Mouse (Mus musculus): ENCODE measurements around the gene Ntng1. TPM values are rescaled to one million over a fixed set of nuclear protein-coding genes. Genes with fewer than 3 reads are reported as not detected.

The Ntng1 gene
- polyA plus RNA-seq, 1 experiment from 2014 or later, result 0.11 TPM

DNA sequence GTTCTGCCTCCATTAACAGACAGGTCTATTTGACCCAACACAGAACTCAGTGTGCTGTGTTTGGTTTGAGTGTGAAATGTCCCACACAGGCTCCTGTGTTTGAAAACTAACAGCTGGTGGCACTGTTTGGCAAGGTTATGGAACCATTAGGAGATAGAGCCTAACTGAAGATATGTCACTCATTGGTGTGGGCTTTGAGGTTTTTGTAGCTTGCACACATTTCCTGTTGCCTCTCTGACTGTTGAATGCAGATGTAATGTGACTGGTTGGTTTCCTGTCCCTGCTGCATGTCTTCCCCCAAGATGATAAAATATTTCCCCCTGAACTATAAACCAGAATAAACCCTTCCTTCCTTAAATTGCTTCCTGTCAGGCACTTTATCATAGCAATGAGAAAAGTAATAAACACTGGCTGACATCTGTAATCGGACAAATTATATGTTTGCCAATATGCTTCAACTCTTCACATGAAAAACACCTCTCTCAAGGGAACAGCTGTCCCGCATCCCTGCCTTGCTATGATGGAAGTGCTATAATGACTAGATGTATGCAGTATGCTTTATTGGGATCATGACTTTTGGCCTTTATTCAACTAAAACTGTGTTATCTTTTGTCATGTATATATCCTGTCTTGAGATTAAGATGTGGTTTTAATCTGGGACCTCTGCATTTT is 320.9 kb downstream of the Ntng1 start:
- no peak overlapping the region for H3K4me2 ChIP-seq
- H3K27ac ChIP-seq, result no peak overlapping the region
- H3K9ac ChIP-seq, result no peak overlapping the region
- 66% methylated on average over 2 of the region's 2 CpGs for WGBS
- no peaks in the 10 kb centered on the region for H3K4me1 ChIP-seq (replicated peaks)
- H3K27me3 ChIP-seq, result no peaks in the 10 kb centered on the region
- H3K36me3 ChIP-seq, result no peaks in the 10 kb centered on the region
- ATAC-seq (replicated peaks; ENCODE audit: insufficient number of reproducible peaks, insufficient read depth, low FRiP score, low read depth), result no peak
- no peak overlapping the region for H3K4me3 ChIP-seq
- no peaks in the 10 kb centered on the region; the same call in 1 of the 2 replicates for H3K9me3 ChIP-seq (replicated peaks)

DNA sequence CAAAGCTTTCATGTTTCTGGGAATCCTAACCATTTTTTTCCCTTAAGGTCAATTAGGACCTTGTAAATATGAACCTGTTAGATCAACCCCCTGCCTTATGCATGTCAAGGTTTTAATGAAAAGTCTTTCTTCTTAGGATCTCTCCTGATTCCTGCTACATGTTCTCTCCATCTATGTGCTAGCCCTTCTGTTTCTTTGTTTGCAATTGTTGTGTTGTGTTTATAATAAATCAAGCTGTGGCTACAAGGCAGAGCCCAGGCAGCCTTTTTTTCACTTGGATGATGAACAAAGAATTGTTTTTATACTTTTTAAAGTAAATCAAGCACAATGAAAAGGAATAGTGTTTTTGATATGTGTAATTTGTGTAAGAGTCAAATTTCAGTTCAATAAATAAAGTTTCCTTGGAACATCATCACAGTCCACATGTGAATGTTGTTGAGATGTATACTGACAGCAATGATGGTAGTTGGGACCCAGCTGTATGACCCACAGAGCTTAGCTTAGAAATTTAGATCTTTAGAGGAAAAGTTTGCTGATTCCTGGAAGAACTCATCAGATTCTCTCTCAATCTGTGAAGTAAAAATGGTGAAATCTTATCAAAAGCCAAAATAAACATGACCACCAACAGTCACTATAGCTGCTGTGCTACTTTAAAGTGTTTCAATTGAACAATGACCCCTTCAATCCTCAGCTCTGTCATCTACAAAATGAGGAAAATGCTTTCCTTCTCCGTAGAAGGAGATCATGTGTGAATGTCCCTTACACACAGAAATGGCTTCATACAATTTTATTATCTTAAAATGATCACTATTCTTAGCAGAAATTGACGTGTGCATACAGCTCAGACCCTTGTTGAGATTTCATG is 324.8 kb downstream of the Ntng1 start:
- 63% methylated on average over 2 of the region's 2 CpGs for WGBS
- H3K4me1 ChIP-seq (replicated peaks), result no peaks in the 10 kb centered on the region
- no peaks in the 10 kb centered on the region for H3K27me3 ChIP-seq
- no peaks in the 10 kb centered on the region for H3K36me3 ChIP-seq
- no peak overlapping the region for H3K9ac ChIP-seq
- no peak overlapping the region for H3K4me3 ChIP-seq
- H3K9me3 ChIP-seq (replicated peaks), result no peaks in the 10 kb centered on the region; the same call in 1 of the 2 replicates
- H3K27ac ChIP-seq, result no peak overlapping the region
- H3K4me2 ChIP-seq, result no peak overlapping the region
- no peak for ATAC-seq (replicated peaks; ENCODE audit: insufficient number of reproducible peaks, insufficient read depth, low FRiP score, low read depth)

- Histone ChIP-seq H3K4me1 (replicated peaks) (no peaks in the 10 kb centered on the region), H3K27me3 (no peaks in the 10 kb centered on the region), H3K36me3 (no peaks in the 10 kb centered on the region), H3K4me3 (no peak overlapping the region), H3K9me3 (replicated peaks) (no peaks in the 10 kb centered on the region), H3K4me2 (no peak overlapping the region), H3K27ac (no peak overlapping the region), H3K9ac (no peak overlapping the region)
- no peak for ATAC-seq (replicated peaks; ENCODE audit: insufficient number of reproducible peaks, insufficient read depth, low FRiP score, low read depth)
- 86% methylated on average over 1 of the region's 1 CpGs for WGBS
These were observed 334.7 kb downstream of the Ntng1 start for GRCm38 (mm10) chr3:109809065-109809464.

DNA sequence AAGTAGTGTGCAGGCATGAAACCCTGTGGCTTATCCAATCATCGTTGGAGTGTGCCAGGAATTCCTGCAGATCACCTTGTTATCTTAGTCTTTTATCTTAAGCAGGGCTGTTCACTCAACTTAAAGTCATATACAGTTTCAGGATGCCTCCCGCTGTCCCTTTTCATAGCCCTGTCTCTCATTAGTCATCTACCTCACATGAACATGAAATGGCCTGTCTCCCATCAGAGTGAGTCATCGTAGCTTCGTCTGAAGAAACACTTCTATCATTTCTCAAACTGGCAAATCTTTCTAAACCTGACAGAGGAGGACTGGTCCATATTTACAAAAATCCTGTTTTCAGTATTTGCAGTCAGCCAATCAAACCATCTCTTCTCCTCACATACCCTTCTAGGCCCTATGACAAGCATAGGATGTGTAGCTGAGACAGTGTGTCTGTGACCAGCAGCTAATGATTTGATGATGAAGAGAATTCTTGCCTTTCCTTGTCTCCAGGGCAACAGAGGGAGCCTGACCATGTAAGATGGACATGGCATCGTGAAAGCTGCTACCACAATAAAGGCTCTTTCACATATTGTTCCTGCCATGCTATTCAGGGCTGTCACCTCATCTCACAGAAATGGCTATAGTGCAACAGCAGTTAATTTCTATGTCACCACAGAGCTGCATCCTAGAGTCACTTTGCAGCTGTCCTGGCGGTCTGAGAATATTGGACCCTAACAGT is 336.4 kb downstream of the Ntng1 start:
- ATAC-seq (replicated peaks; ENCODE audit: insufficient number of reproducible peaks, insufficient read depth, low FRiP score, low read depth), result no peak
- no peaks in the 10 kb centered on the region for H3K4me1 ChIP-seq (replicated peaks)
- no peak overlapping the region for H3K4me2 ChIP-seq
- H3K27ac ChIP-seq, result no peak overlapping the region
- no peaks in the 10 kb centered on the region for H3K9me3 ChIP-seq (replicated peaks)
- no peak overlapping the region for H3K9ac ChIP-seq
- H3K27me3 ChIP-seq, result no peaks in the 10 kb centered on the region
- WGBS, result 73% methylated on average over 6 of the region's 6 CpGs
- no peaks in the 10 kb centered on the region for H3K36me3 ChIP-seq
- no peak overlapping the region for H3K4me3 ChIP-seq

DNA sequence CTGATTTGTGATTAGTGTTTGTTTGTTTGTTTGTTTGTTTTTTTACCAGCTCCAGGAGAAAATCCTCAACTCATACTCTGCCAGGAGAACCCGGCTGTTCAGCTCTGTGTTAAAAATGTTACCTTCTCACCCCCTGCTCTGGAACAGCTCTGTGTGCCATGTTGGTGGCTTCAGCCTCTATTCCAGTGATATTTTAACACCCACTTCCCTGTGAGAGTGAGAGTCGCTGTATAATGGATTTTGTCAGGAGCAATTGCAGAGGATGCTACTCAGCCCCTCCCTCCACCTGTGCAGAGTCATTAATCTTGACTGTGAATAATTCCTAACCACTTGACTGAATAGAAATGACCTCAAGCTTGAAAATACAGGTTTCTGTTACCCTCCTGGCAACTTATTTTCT is 339.7 kb downstream of the Ntng1 start:
- no peak for ATAC-seq (replicated peaks; ENCODE audit: insufficient number of reproducible peaks, insufficient read depth, low FRiP score, low read depth)
- H3K27ac ChIP-seq, result no peak overlapping the region
- H3K9me3 ChIP-seq (replicated peaks), result no peaks in the 10 kb centered on the region
- no peaks in the 10 kb centered on the region for H3K4me1 ChIP-seq (replicated peaks)
- no peak overlapping the region for H3K9ac ChIP-seq
- H3K27me3 ChIP-seq, result no peaks in the 10 kb centered on the region
- H3K4me2 ChIP-seq, result no peak overlapping the region
- no peak overlapping the region for H3K4me3 ChIP-seq
- WGBS, result 72% methylated on average over 2 of the region's 2 CpGs
- H3K36me3 ChIP-seq, result no peaks in the 10 kb centered on the region

DNA sequence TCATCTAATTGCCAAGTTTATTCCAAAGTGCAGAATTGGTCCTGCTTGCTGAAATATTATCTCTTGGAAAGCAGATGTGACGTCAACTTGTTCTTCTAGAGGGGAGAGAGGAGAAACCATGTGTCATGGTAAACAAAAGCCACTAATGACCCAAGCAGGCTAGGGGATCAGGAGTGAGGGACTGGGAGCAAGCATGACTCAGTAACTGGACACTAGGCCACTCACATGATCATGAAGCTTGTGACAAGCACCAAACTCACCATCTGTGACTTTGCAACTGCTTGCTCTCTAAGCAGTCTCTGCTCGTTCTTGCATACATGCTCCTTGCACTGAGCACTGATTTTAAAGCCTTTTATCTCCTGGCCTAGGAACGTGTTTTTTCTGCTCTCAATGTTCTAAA is 340.2 kb downstream of the Ntng1 start:
- no peaks in the 10 kb centered on the region for H3K9me3 ChIP-seq (replicated peaks)
- H3K4me2 ChIP-seq, result no peak overlapping the region
- WGBS, result 50% methylated on average over 3 of the region's 3 CpGs
- no peak overlapping the region for H3K4me3 ChIP-seq
- H3K27ac ChIP-seq, result no peak overlapping the region
- H3K36me3 ChIP-seq, result no peaks in the 10 kb centered on the region
- H3K9ac ChIP-seq, result no peak overlapping the region
- H3K4me1 ChIP-seq (replicated peaks), result no peaks in the 10 kb centered on the region
- H3K27me3 ChIP-seq, result no peaks in the 10 kb centered on the region
- ATAC-seq (replicated peaks; ENCODE audit: insufficient number of reproducible peaks, insufficient read depth, low FRiP score, low read depth), result no peak

DNA sequence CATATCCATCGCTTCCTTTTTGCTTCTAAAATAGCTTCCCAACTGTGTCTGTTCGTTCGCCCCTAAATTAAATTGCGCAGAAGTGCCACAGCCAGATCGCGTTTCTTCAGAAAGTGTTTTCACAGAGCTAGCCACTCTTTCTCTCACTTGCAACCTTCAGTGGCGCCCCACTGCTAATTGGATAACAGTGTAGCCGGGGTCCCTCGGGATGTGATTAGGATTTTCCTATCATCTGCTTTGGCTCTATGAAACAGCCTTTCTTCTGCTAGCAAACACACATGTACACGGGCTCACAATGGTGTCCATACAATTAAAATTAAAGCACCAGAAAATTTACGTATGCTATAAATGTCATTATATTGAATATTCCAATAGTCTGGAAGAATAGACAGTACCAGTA is 346.5 kb downstream of the Ntng1 start:
- Histone ChIP-seq H3K4me2 (no peak overlapping the region), H3K36me3 (no peaks in the 10 kb centered on the region), H3K27ac (no peak overlapping the region), H3K9ac (no peak overlapping the region), H3K4me1 (replicated peaks) (no peaks in the 10 kb centered on the region), H3K4me3 (no peak overlapping the region), H3K27me3 (no peaks in the 10 kb centered on the region), H3K9me3 (replicated peaks) (no peaks in the 10 kb centered on the region)
- no peak for ATAC-seq (replicated peaks; ENCODE audit: insufficient number of reproducible peaks, insufficient read depth, low FRiP score, low read depth)
- WGBS, result 78% methylated on average over 11 of the region's 11 CpGs

GRCm38 (mm10) chr3:109783231-109783630 is 360.6 kb downstream of the Ntng1 start:
- WGBS, result 35% methylated on average over 5 of the region's 5 CpGs
- no peaks in the 10 kb centered on the region for H3K36me3 ChIP-seq
- H3K27me3 ChIP-seq, result no peaks in the 10 kb centered on the region
- H3K4me2 ChIP-seq, result peak overlapping the region; percentile 96; the same call in 1 of the 2 replicates
- ATAC-seq (replicated peaks; ENCODE audit: insufficient number of reproducible peaks, insufficient read depth, low FRiP score, low read depth), result no peak
- H3K9me3 ChIP-seq (replicated peaks), result no peaks in the 10 kb centered on the region
- no peak overlapping the region for H3K9ac ChIP-seq
- peaks cover 10% of the 10 kb centered on the region for H3K4me1 ChIP-seq (replicated peaks)
- H3K27ac ChIP-seq, result no peak overlapping the region
- no peak overlapping the region for H3K4me3 ChIP-seq

DNA sequence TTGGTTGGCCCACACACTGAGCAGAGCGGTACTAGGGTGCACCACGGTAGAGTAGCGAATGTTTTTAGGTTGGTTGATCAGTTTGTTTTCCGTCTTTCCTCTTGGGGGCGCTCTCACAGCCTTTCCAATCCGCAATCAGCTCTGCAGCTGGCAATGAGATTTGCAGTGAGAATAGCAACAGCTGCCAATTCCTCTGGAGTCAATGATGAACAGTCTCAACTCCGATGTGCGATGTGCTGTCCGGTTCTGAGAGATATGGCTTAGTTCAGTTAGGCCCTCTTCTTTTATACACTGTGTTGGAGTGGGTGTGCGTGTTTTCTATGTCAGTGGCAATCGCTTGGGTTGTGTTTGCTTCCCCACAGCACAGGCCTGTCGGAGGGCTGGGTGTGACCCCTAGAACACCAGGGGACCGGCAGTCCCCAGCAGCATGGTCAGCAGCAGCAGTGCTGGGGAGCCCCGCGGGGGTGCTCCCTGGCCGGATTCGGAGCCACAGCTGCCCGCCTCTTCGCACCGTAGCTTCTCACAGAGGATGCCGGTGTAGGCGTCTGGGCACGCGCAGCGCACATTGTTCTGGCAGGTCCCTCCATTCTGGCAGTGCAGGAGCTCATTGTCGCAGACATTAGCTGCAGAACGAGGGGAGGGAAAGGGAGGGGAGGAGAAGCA is 361.4 kb downstream of the Ntng1 start:
- Histone ChIP-seq H3K9me3 (replicated peaks) (no peaks in the 10 kb centered on the region), H3K4me3 (peak overlapping the region; percentile 51), H3K9ac (peak overlapping the region; percentile 43; the same call in 1 of the 2 replicates), H3K4me2 (peak overlapping the region; percentile 96), H3K4me1 (replicated peaks) (peaks cover 10% of the 10 kb centered on the region), H3K27me3 (no peaks in the 10 kb centered on the region), H3K27ac (no peak overlapping the region), H3K36me3 (no peaks in the 10 kb centered on the region)
- peak; percentile 43; the same call in 1 of the 2 replicates for ATAC-seq (replicated peaks; ENCODE audit: insufficient number of reproducible peaks, insufficient read depth, low FRiP score, low read depth)
- 3% methylated on average over 27 of the region's 27 CpGs for WGBS

- H3K9ac ChIP-seq, result no peak overlapping the region
These were observed 361.9 kb downstream of the Ntng1 start for GRCm38 (mm10) chr3:109781917-109782288.

GRCm38 (mm10) chr3:109775200-109775599 is 368.6 kb downstream of the Ntng1 start:
- Histone ChIP-seq H3K4me2 (no peak overlapping the region), H3K27ac (no peak overlapping the region), H3K9me3 (replicated peaks) (no peaks in the 10 kb centered on the region), H3K4me3 (no peak overlapping the region), H3K36me3 (no peaks in the 10 kb centered on the region), H3K4me1 (replicated peaks) (peaks cover 12% of the 10 kb centered on the region), H3K9ac (no peak overlapping the region), H3K27me3 (no peaks in the 10 kb centered on the region)
- no peak for ATAC-seq (replicated peaks; ENCODE audit: insufficient number of reproducible peaks, insufficient read depth, low FRiP score, low read depth)
- 75% methylated on average over 2 of the region's 2 CpGs for WGBS

More at GRCm38 (mm10) chr3:109781917-109782288, 361.9 kb downstream of the Ntng1 start:
- H3K4me3 ChIP-seq, result peak overlapping the region; percentile 51
- peak overlapping the region; percentile 96 for H3K4me2 ChIP-seq
- peaks cover 10% of the 10 kb centered on the region for H3K4me1 ChIP-seq (replicated peaks)
- no peaks in the 10 kb centered on the region for H3K9me3 ChIP-seq (replicated peaks)
- H3K27me3 ChIP-seq, result no peaks in the 10 kb centered on the region
- no peak overlapping the region for H3K27ac ChIP-seq
- no peak for ATAC-seq (replicated peaks; ENCODE audit: insufficient number of reproducible peaks, insufficient read depth, low FRiP score, low read depth)
- no peaks in the 10 kb centered on the region for H3K36me3 ChIP-seq
- 63% methylated on average over 7 of the region's 7 CpGs for WGBS
